Mouse (Mus musculus) kidney, postnatal 0 days (tissue): ENCODE results near the gene Ubn2. TPM values are rescaled to one million over a fixed set of nuclear protein-coding genes. Genes with fewer than 3 reads are reported as not detected.

ENCODE experiments used
- ATAC-seq: fragments of 200-750 bp; cut with Nextera tagmentation; replicated peaks from 2 replicates; pipeline ENCODE4 v1.8.0; 2017; ENCODE audit warnings: low read depth, moderate number of reproducible peaks, moderate TSS enrichment, moderate library complexity; ENCODE audit not compliant: low FRiP score
- DNase-seq: peaks from one replicate; pipeline ENCODE4 v3.0.0-alpha.2; 2016; ENCODE audit warnings: low spot score
- H3K27ac ChIP-seq: fragments of 300-500 bp; sonication (generic); 2 replicates; pipeline ENCODE4 v1.5.1; 2014; ENCODE audit warnings: mild to moderate bottlenecking
- H3K27me3 ChIP-seq: fragments of 300-500 bp; sonication (generic); 2 replicates; pipeline ENCODE4 v1.6.1; 2014; ENCODE audit warnings: low read length, mixed read lengths; ENCODE audit not compliant: insufficient read depth
- H3K36me3 ChIP-seq: fragments of 300-500 bp; sonication (generic); 2 replicates; pipeline ENCODE4 v1.6.1; 2014; ENCODE audit warnings: low read length, mixed read lengths; ENCODE audit not compliant: insufficient read depth
- H3K4me1 ChIP-seq: fragments of 300-500 bp; sonication (generic); replicated peaks from 2 replicates; pipeline ENCODE4 v1.6.1; 2014; ENCODE audit warnings: antibody characterized with exemption, low read length, mixed read lengths; ENCODE audit not compliant: insufficient read depth
- H3K4me2 ChIP-seq: fragments of 300-500 bp; sonication (generic); 2 replicates; pipeline ENCODE4 v1.6.1; 2014; ENCODE audit warnings: mild to moderate bottlenecking, low read length, moderate library complexity, mixed read lengths
- H3K4me3 ChIP-seq: fragments of 300-500 bp; sonication (generic); replicated peaks from 2 replicates; pipeline ENCODE4 v1.5.1; 2014; ENCODE audit warnings: low read depth, low read length
- H3K9ac ChIP-seq: fragments of 300-500 bp; sonication (generic); 2 replicates; pipeline ENCODE4 v1.6.1; 2014; ENCODE audit warnings: low read depth, low read length
- H3K9me3 ChIP-seq: fragments of 300-500 bp; sonication (generic); replicated peaks from 2 replicates; pipeline ENCODE4 v1.6.1; 2016; ENCODE audit warnings: low read length, inconsistent platforms, mixed read lengths
- CTCF ChIP-seq: IDR thresholded peaks from 2 replicates; pipeline ENCODE4 v1.5.1; 2016; ENCODE audit warnings: antibody characterized with exemption, low read depth, mild to moderate bottlenecking, moderate library complexity
- WGBS: fragments of 180-500 bp; shearing (Covaris S2); extraction: QIAGEN DNeasy Blood & Tissue Kit; methylation state at CpG from one replicate; pipeline ENCODE4 v1.1.7; 2014; 5-methylcytosine and 5-hydroxymethylcytosine counted together
- polyA plus RNA-seq: library from polyadenylated mRNA; unstranded; fragments of >200 nt; fragmentation: Nextera tagmentation; extraction: Ambion mirVana; gene quantifications from 2 replicates; pipeline ENCODE4 v1.2.1, GENCODE M21; 2015

The Ubn2 gene
- polyA plus RNA-seq, 1 experiment from 2014 or later, result 8.3 TPM

GRCm38 (mm10) chr6:38512096-38512495 lies 78.3 kb downstream of the Ubn2 start:
- WGBS, result 84% methylated on average over 1 of the region's 1 CpGs
- no peaks in the 10 kb centered on the region for H3K4me1 ChIP-seq
- no peak overlapping the region for H3K4me3 ChIP-seq
- no peak overlapping the region for H3K9ac ChIP-seq
- ATAC-seq, result no peak
- H3K4me2 ChIP-seq, result no peak overlapping the region
- H3K9me3 ChIP-seq, result no peaks in the 10 kb centered on the region
- no peaks in the 10 kb centered on the region for H3K27me3 ChIP-seq
- TF ChIP-seq CTCF, result peak; percentile 25; the same call in 1 of the 2 replicates
- H3K27ac ChIP-seq, result no peak overlapping the region
- no peaks in the 10 kb centered on the region for H3K36me3 ChIP-seq
- peak; percentile 47 for DNase-seq

- no peak for DNase-seq
Observed at GRCm38 (mm10) chr6:38512830-38513229, 79.1 kb downstream of the Ubn2 start.

GRCm38 (mm10) chr6:38515201-38515600 lies 81.5 kb downstream of the Ubn2 start:
- TF ChIP-seq CTCF, result no peak
- no peak overlapping the region for H3K27ac ChIP-seq
- H3K27me3 ChIP-seq, result no peaks in the 10 kb centered on the region
- ATAC-seq (no peak), DNase-seq (no peak)
- no peak overlapping the region for H3K9ac ChIP-seq
- H3K36me3 ChIP-seq, result no peaks in the 10 kb centered on the region
- H3K9me3 ChIP-seq, result no peaks in the 10 kb centered on the region
- H3K4me2 ChIP-seq, result no peak overlapping the region
- no peak overlapping the region for H3K4me3 ChIP-seq
- H3K4me1 ChIP-seq, result no peaks in the 10 kb centered on the region
- WGBS, result 89% methylated on average over 4 of the region's 4 CpGs

More at GRCm38 (mm10) chr6:38512830-38513229, 79.1 kb downstream of the Ubn2 start:
- Histone ChIP-seq H3K9ac (no peak overlapping the region), H3K4me2 (no peak overlapping the region), H3K9me3 (no peaks in the 10 kb centered on the region), H3K27me3 (no peaks in the 10 kb centered on the region), H3K27ac (no peak overlapping the region), H3K36me3 (no peaks in the 10 kb centered on the region), H3K4me1 (no peaks in the 10 kb centered on the region), H3K4me3 (no peak overlapping the region)
- no peak for TF ChIP-seq CTCF
- ATAC-seq, result no peak

GRCm38 (mm10) chr6:38523851-38524250 lies 90.1 kb downstream of the Ubn2 start:
- TF ChIP-seq CTCF, result no peak
- Histone ChIP-seq H3K27ac (no peak overlapping the region), H3K4me3 (no peak overlapping the region), H3K9ac (no peak overlapping the region), H3K36me3 (no peaks in the 10 kb centered on the region), H3K4me1 (no peaks in the 10 kb centered on the region), H3K9me3 (no peaks in the 10 kb centered on the region), H3K27me3 (no peaks in the 10 kb centered on the region), H3K4me2 (no peak overlapping the region)
- 17% methylated on average over 8 of the region's 8 CpGs for WGBS
- ATAC-seq, result no peak
- no peak for DNase-seq

GRCm38 (mm10) chr6:38531211-38531820 lies 97.6 kb downstream of the Ubn2 start:
- ATAC-seq (no peak), DNase-seq (peak; percentile 69)
- Histone ChIP-seq H3K9ac (no peak overlapping the region), H3K9me3 (no peaks in the 10 kb centered on the region), H3K4me1 (no peaks in the 10 kb centered on the region), H3K4me3 (no peak overlapping the region), H3K27me3 (no peaks in the 10 kb centered on the region), H3K27ac (no peak overlapping the region), H3K36me3 (no peaks in the 10 kb centered on the region), H3K4me2 (no peak overlapping the region)
- 44% methylated on average over 5 of the region's 5 CpGs for WGBS
- peak; percentile 76 for TF ChIP-seq CTCF

- no peaks in the 10 kb centered on the region for H3K4me1 ChIP-seq
- DNase-seq (no peak), ATAC-seq (peak; percentile 27)
- peak overlapping the region; percentile 47 for H3K9ac ChIP-seq
- H3K4me3 ChIP-seq, result peak overlapping the region; percentile 97
- H3K27ac ChIP-seq, result peak overlapping the region; percentile 97
- H3K9me3 ChIP-seq, result no peaks in the 10 kb centered on the region
- H3K36me3 ChIP-seq, result no peaks in the 10 kb centered on the region
- no peak for TF ChIP-seq CTCF
- H3K4me2 ChIP-seq, result peak overlapping the region; percentile 57
- H3K27me3 ChIP-seq, result no peaks in the 10 kb centered on the region
- 7% methylated on average over 25 of the region's 25 CpGs for WGBS
Observed at GRCm38 (mm10) chr6:38532500-38533420, 99.0 kb downstream of the Ubn2 start.
